Mouse (Mus musculus) macrophage (primary cell): Measurements from ENCODE around the gene Fis1. TPM values are rescaled to one million over a fixed set of nuclear protein-coding genes. Genes with fewer than 3 reads are reported as not detected.

Experiments used
- H3K27ac ChIP-seq: fragments of 350-480 bp; formaldehyde crosslinking; 2 replicates; pipeline ENCODE4 v1.9.0; 2021
- H3K36me3 ChIP-seq: fragments of 350-480 bp; formaldehyde crosslinking; 2 replicates; pipeline ENCODE4 v1.9.0; 2021; ENCODE audit errors: inconsistent target
- H3K4me3 ChIP-seq: fragments of 350-480 bp; formaldehyde crosslinking; 2 replicates; pipeline ENCODE4 v1.9.0; 2021; ENCODE audit errors: inconsistent target
- H3K79me2 ChIP-seq: fragments of 350-480 bp; formaldehyde crosslinking; 2 replicates; pipeline ENCODE4 v1.9.0; 2021; ENCODE audit errors: inconsistent target
- WGBS: methylation state at CpG from one replicate; pipeline ENCODE4 v1.1.7; 2026; ENCODE audit warnings: inconsistent platforms; ENCODE audit not compliant: missing documents; 5-methylcytosine and 5-hydroxymethylcytosine counted together
- polyA plus RNA-seq: library from polyadenylated mRNA; stranded (reverse); fragments of 250-400 nt; gene quantifications from 3 replicates; pipeline ENCODE4 v1.2.4, GENCODE M21; 2018; ENCODE audit warnings: inconsistent platforms

The Fis1 gene
- polyA plus RNA-seq, 1 experiment from 2014 or later: 118 TPM

- 11% methylated on average over 3 of the region's 3 CpGs for WGBS
- Histone ChIP-seq H3K36me3 (no peaks in the 10 kb centered on the region), H3K79me2 (no peaks in the 10 kb centered on the region), H3K4me3 (no peak overlapping the region), H3K27ac (no peak overlapping the region)
Observed at GRCm38 (mm10) chr5:137009988-137010387, 56.9 kb downstream of the Fis1 start.

- H3K36me3 ChIP-seq: no peaks in the 10 kb centered on the region
- H3K79me2 ChIP-seq: no peaks in the 10 kb centered on the region
- WGBS: 84% methylated on average over 15 of the region's 15 CpGs
- H3K27ac ChIP-seq: no peak overlapping the region
- no peak overlapping the region for H3K4me3 ChIP-seq
Observed at GRCm38 (mm10) chr5:137012401-137012950, 59.4 kb downstream of the Fis1 start.

Other genes starting within 250 kb of the Fis1 start
- gene Col26a1, start 70.1 kb upstream of the Fis1 start, polyA plus RNA-seq: not detected in 3 replicates
- 17.1 to 26.4 TPM (median 22.7 TPM) in 3 replicates for gene Ift22, start 45.1 kb upstream of the Fis1 start, polyA plus RNA-seq
- not detected in 3 replicates for gene Cldn15, start 13.3 kb downstream of the Fis1 start, polyA plus RNA-seq
- 93.2 to 105 TPM (median 102 TPM) in 3 replicates for gene Plod3, start 33.7 kb downstream of the Fis1 start, polyA plus RNA-seq
- 81.1 to 121 TPM (median 96.1 TPM) in 3 replicates for gene Znhit1, start 34.7 kb downstream of the Fis1 start, polyA plus RNA-seq
- not detected in 3 replicates for gene Vgf, start 73.1 kb downstream of the Fis1 start, polyA plus RNA-seq
- 120 to 219 TPM (median 131 TPM) in 3 replicates for gene Ap1s1, start 92.9 kb downstream of the Fis1 start, polyA plus RNA-seq
- 0.69 to 5.1 TPM (median 0.75 TPM) in 3 replicates for gene Serpine1, start 119.0 kb downstream of the Fis1 start, polyA plus RNA-seq
- gene Trim56, start 162.9 kb downstream of the Fis1 start, polyA plus RNA-seq: 12.2 to 19.7 TPM (median 16.6 TPM) in 3 replicates
- not detected in 3 replicates for gene Muc3, start 196.0 kb downstream of the Fis1 start, polyA plus RNA-seq